Mouse (Mus musculus): ENCODE measurements around the gene Cstl1.
"Not testable (repeated sequence)": the region's sequence is repeated elsewhere in the genome, so short reads cannot be mapped to it uniquely, and the experiment has no call there.

Cstl1 gene

GRCm38 (mm10) chr2:148750058-148750457, at the start of gene Cstl1:
Gene Cstl1 (plus strand): TSS chr2:148750358.
- no peak for DNase-seq (ENCODE audit: low spot score in 2 of 2)

- no peak for DNase-seq (ENCODE audit: low spot score in 2 of 2)
These were observed 43.6 kb upstream of the Cstl1 start for GRCm38 (mm10) chr2:148706409-148707201.

- no peak for DNase-seq (ENCODE audit: low spot score in 2 of 2)
These were observed 43.0 kb upstream of the Cstl1 start for GRCm38 (mm10) chr2:148707202-148707530.

- DNase-seq (ENCODE audit: low spot score in 2 of 2), result no peak
These were observed 37.8 kb upstream of the Cstl1 start for GRCm38 (mm10) chr2:148712326-148712725.

- no peak for DNase-seq (ENCODE audit: low spot score in 2 of 2)
These were observed 33.1 kb upstream of the Cstl1 start for GRCm38 (mm10) chr2:148717072-148717471.

GRCm38 (mm10) chr2:148719271-148719995, 30.7 kb upstream of the Cstl1 start:
- DNase-seq (ENCODE audit: low spot score in 2 of 2), result no peak

- peak in 1 of 2 experiments; percentile 34 for DNase-seq (ENCODE audit: low spot score in 2 of 2)
These were observed 18.4 kb upstream of the Cstl1 start for GRCm38 (mm10) chr2:148731614-148732326.

GRCm38 (mm10) chr2:148732327-148733000, 17.7 kb upstream of the Cstl1 start, which contains the start of gene Napb:
Gene Napb (minus strand): TSS chr2:148732467.
- DNase-seq (ENCODE audit: low spot score in 2 of 2), result peak; percentile 96 to 97

- DNase-seq (ENCODE audit: low spot score in 2 of 2), result peak; percentile 57 to 73
These were observed 7.2 kb upstream of the Cstl1 start for GRCm38 (mm10) chr2:148743001-148743400.

- no peak for DNase-seq (ENCODE audit: low spot score in 2 of 2)
These were observed 6.2 kb upstream of the Cstl1 start for GRCm38 (mm10) chr2:148743846-148744407.

- peak; percentile 69 to 86 for DNase-seq (ENCODE audit: low spot score in 2 of 2)
These were observed 2.0 kb downstream of the Cstl1 start for GRCm38 (mm10) chr2:148751893-148752813.

GRCm38 (mm10) chr2:148754310-148754846, 4.2 kb downstream of the Cstl1 start:
- DNase-seq (ENCODE audit: low spot score in 2 of 2), result no peak

- DNase-seq (ENCODE audit: low spot score in 2 of 2), result no peak
These were observed 13.7 kb downstream of the Cstl1 start for GRCm38 (mm10) chr2:148763648-148764388.

- DNase-seq (ENCODE audit: low spot score in 2 of 2), result not testable (repeated sequence)
These were observed 21.2 kb downstream of the Cstl1 start, which contains the start of gene Cst11 for GRCm38 (mm10) chr2:148771397-148771796. Gene Cst11 (minus strand): TSS chr2:148771497.

- no peak for DNase-seq (ENCODE audit: low spot score in 2 of 2)
These were observed 31.6 kb downstream of the Cstl1 start, which contains the start of gene 8030411F24Rik for GRCm38 (mm10) chr2:148781709-148782108. Gene 8030411F24Rik (plus strand): TSS chr2:148782009.

GRCm38 (mm10) chr2:148789142-148789541, 39.0 kb downstream of the Cstl1 start, which contains the start of gene Cst12:
Gene Cst12 (plus strand): TSS chr2:148789361.
- no peak for DNase-seq (ENCODE audit: low spot score in 2 of 2)

GRCm38 (mm10) chr2:148798485-148798884, 48.3 kb downstream of the Cstl1 start, which contains the start of gene Cst8:
Gene Cst8 (plus strand): TSS chr2:148798785.
- no peak for DNase-seq (ENCODE audit: low spot score in 2 of 2)

- DNase-seq (ENCODE audit: low spot score in 2 of 2), result no peak
These were observed 51.3 kb downstream of the Cstl1 start for GRCm38 (mm10) chr2:148801491-148801921.
